Mouse (Mus musculus) adrenal gland, adult 8-10 months (tissue): ENCODE data around the gene Slc7a8. TPM values are rescaled to one million over a fixed set of nuclear protein-coding genes. Genes with fewer than 3 reads are reported as not detected.
"Not testable (repeated sequence)": the region's sequence is repeated elsewhere in the genome, so short reads cannot be mapped to it uniquely, and the experiment has no call there.

Experiments used
- DNase-seq: peaks from one replicate; pipeline ENCODE4 v3.0.0; 2022
- total RNA-seq, 4 experiments: library from RNA; stranded (reverse); gene quantifications; 2 replicates each; pipeline ENCODE4 v1.2.4; 2022

Gene Slc7a8
- total RNA-seq, 4 experiments from 2014 or later: 26.6 to 51.8 (median 40.3) TPM

- DNase-seq: peak; percentile 50
Observed at GRCm38 (mm10) chr14:54780836-54781609, 723 bp downstream of the Slc7a8 start.

DNA sequence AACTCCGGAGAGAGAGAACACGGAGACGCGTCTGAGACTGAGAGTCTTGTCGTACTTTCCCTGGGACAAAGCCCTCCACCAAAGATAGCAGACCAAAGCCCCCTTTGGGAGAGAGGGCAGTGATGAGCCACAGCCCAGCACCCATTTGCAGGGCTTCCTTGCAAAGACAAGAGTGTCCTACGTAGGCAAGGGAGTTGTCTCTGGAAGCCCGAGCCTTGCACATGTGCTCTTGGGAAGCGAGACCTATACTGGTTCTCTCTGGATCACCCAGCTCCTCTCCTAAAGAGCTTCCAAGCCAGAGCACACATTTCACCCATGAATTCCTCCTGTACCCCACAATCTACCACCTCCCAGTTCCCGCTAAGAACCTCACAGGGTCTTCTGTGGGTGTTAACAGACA lies 1.7 kb downstream of the Slc7a8 start:
- DNase-seq: no peak

DNA sequence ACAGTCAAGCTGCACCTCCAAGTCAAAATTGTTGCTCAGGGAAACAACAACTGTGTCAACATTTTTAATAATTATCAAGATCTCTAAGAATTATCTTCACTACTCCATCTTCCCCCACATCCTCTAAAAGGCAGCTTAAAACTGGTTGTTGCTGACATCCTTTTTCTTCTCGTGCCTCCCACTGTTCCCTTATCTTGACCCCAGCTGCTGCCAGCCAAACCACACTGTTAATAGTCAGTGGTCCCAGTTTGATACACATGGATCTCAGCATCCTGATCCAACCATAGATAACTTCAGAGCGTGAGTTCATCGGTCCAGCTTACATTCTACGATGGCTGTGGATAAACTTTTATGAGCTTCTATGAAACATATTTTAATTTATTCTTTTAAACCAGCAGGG lies 3.9 kb downstream of the Slc7a8 start:
- DNase-seq: no peak

- no peak for DNase-seq
Observed at GRCm38 (mm10) chr14:54776768-54777167, 5.0 kb downstream of the Slc7a8 start.

DNA sequence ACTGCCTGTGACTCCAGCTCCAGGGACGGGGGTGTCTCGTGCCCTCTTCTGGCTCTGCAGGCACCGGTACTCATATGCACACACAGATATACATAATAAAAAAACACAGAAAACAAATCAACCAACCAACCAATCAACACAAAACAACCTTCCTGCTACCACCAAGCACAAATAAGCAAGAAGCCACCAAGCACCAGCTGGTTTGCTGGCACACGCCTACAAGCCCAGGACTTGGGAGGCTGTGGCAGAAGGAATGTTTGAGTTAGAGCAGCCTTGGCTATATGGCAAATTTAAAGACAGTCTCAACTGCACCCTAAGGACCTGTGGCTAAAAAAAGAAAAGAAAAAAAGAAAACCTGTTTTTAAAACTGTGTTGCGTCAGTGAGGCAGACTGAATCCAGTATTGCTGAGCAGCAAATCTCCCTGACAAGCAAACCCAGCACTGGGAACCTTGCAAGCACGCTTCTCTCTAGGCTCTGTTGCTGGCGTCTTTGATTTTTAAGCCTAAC lies 6.2 kb downstream of the Slc7a8 start:
- no peak for DNase-seq

DNA sequence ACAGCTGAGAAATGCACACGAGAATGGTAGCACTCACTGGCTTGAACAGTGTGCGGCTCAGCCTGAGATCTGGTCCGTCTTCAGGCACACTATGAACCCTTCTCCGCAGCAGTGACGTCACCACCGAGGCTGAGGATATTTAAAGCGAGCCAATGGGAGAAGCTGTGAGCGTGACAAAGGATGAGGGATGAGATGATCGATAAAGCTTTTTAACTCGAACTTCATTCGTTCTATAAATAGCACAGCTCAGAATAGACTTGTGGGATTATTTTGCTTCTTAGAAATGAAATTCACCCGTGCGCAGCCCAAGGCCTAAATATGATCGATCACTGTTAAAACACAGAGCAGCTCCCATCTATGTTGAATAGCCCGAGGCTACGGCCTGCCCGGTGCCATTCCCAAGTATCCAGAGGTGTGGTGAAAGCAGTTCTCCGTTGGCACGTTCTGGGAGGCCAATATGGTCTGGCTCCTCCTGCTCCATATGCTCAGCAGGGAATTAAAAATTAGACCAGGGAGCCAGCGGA lies 9.4 kb downstream of the Slc7a8 start:
- no peak for DNase-seq

DNA sequence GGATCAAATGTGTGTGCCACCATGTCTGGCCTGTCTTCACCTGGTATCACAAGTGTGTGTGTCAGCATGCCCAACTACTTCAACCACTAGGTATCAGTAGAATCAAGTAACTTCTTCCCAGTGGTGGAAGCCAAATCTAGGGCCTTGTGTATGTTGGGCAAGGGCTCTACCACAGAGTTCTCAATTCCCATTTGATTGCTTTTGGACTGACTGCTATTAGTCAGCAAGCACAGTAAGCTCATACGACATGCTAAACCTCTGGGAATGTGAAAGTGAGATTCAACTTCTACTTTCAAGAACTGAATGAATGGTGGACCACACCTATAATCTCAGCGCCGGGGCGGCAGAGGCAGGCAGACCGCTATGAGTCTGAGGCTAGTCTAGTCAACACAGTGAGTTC lies 11.4 kb downstream of the Slc7a8 start:
- DNase-seq: no peak

- no peak for DNase-seq
Observed at GRCm38 (mm10) chr14:54769068-54769425, 12.7 kb downstream of the Slc7a8 start.

- no peak for DNase-seq
Observed at GRCm38 (mm10) chr14:54768314-54769067, 13.3 kb downstream of the Slc7a8 start.

DNA sequence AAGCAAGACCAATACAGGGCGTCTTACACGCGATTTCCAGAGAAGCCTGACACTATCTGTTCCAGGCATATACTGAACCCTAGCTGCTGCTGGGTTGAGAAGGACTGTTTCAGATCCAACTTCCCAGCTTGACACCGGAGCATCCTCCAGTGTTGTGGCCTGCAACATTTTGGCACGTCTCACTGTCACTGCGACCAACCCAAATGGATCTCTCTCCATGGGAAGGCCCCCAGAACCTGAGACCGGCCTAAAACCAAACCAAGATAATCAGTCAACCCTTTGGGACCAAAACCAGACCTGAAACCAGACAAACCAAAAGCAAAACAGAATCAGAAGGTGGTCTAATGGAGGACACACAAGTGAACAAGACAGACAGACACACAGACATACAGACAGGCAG lies 14.8 kb downstream of the Slc7a8 start:
- not testable (repeated sequence) for DNase-seq

GRCm38 (mm10) chr14:54756382-54756781 lies 25.4 kb downstream of the Slc7a8 start:
- DNase-seq: no peak

GRCm38 (mm10) chr14:54754602-54755018 lies 27.1 kb downstream of the Slc7a8 start:
- peak; percentile 69 for DNase-seq

GRCm38 (mm10) chr14:54753986-54754601 lies 27.7 kb downstream of the Slc7a8 start:
- no peak for DNase-seq

GRCm38 (mm10) chr14:54752938-54753337 lies 28.8 kb downstream of the Slc7a8 start:
- no peak for DNase-seq

GRCm38 (mm10) chr14:54751768-54752167 lies 30.0 kb downstream of the Slc7a8 start:
- no peak for DNase-seq

- peak; percentile 40 for DNase-seq
Observed at GRCm38 (mm10) chr14:54749238-54749637, 32.5 kb downstream of the Slc7a8 start.

DNA sequence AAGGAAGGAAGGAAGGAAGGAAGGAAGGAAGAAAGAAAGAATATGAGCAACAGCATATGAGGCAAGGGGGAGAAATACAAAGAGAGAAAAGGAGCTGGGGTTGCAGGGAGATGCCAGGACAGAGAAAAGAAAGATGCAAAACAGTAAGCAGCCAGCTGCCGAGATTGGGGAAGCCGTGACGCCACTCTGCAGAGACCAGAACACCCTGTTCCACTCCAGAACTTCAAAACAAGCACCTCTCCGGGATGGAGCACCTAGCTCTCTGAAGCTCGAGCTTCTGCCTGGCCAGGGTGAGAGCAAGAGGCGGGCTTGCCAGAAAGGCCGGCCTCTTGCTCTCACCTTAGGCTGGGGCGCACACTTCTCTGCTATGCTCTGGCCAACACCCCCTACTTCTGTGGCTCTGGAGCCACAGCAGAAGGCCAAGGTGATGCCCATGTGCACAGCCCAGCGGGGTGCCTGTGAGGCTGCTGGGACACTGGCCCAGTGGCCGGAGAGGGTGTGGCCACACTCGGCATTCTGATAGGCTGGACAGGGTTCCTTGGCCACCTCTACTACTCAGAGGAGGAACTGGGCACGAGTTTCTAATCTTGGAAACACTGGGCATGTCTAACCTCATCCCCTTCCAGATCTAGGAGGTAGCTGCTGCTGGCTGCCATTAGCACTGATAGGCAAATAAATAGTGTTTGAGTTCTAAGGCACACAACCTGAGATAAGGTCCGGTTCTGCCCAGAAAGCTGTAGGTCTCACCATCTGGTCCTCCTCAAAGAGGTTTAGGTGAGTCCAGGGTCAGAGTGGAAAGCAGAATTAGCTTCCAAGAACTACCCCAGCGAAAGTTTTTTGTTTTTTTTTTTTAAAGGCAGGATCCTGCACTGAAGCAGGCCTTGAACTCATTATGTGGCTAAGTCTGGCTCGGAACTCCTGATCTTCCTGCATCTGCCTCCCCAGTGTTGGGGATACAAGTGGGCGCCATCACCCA lies 33.5 kb downstream of the Slc7a8 start:
- DNase-seq: peak; percentile 30

GRCm38 (mm10) chr14:54746038-54746437 lies 35.7 kb downstream of the Slc7a8 start:
- DNase-seq: no peak

GRCm38 (mm10) chr14:54744473-54744872 lies 37.3 kb downstream of the Slc7a8 start:
- DNase-seq: no peak

GRCm38 (mm10) chr14:54742375-54742774 lies 39.4 kb downstream of the Slc7a8 start:
- peak; percentile 63 for DNase-seq

- no peak for DNase-seq
Observed at GRCm38 (mm10) chr14:54741721-54742120, 40.0 kb downstream of the Slc7a8 start.

DNA sequence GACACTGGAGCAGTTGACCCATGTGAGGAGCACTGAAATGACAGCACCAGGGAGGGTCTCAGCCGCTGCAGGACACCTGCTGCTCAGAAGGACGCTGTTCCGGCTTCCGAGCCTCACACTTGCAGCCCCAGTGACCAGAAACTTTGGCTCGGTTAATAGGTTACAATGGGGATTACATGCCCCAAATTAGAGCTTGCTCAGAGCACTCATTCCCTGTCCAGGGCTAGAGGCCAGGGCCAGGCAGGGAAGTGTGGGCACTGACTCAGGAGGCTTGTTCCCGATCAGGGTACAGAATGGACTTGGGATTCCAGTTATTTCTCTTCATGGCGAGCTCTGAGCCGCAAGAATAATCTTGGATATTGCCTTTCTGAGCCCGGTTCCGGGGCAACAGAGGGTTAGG lies 44.1 kb downstream of the Slc7a8 start:
- no peak for DNase-seq
